Mouse (Mus musculus): ENCODE data around the gene Trpv5. TPM values are rescaled to one million over a fixed set of nuclear protein-coding genes. Genes with fewer than 3 reads are reported as not detected.

Trpv5 gene
- not detected in 4 replicates for total RNA-seq (2023; ENCODE audit: inconsistent age)

DNA sequence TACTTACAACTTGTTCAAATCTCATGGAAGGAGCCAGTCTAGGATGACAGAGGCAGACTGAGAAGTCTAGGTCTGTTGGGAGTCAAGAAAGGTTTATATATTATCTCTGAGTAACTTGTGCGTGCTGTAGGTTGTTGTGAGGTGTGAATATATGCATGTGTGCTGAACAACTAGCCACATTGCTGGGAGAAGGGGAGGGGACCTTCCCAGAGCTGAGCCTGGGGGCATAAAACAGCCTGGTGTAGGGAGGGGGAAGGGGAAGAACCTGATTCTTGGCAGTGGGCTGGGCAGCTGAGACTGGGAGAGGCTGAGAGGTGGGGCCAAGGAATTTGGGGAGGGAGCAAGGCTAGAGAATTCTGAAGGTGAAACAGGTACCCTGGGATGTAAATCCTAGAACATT, at the start of gene Trpv5:
Trpv5 (minus strand) TSS at position 101 of the 400 bp plus-strand sequence.

DNA sequence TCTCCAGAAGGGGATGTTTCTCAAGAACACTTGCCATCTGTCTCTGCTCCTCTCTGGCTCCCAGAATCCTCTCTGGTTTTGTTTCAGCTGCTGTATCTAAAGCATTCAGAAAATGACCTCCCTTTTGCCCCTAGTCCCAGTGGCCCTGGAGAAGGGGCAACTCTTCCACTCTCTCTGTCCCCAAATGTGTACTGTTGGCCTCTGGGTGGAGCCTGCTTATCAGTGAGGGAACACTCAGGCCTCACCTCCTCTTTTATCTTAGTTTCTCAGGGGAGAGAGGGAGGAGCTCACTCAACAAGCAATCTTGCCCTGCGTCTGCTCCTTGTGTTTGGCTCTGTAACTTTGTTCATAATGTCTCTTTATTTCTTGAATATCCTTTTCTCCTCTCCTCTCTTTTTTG, 23.6 kb upstream of the Trpv5 start, which contains the start of gene Kel:
Kel (minus strand) TSS at position 217 of the 400 bp plus-strand sequence.

DNA sequence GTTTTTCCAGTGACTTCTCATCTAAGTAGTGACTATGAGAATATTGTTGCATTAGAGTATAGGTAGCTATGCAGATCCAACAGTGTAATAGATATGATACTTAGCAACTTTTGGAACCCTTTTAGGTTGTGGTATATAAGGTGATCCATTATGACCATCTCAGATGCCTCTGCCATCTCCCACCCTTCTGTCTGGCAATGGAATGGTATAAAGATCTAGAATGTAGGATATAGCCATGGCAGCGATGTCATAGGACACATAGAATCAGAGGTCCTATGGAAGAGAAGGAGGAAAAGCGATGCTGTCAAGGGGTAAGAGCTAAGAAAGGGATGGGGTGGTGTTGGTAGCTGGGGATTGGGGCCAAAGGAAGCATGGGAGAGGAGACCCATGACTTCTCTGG, 3.6 kb upstream of the Trpv5 start, which contains the start of gene Llcfc1:
Llcfc1 (plus strand) TSS at position 301 of the 400 bp plus-strand sequence.

DNA sequence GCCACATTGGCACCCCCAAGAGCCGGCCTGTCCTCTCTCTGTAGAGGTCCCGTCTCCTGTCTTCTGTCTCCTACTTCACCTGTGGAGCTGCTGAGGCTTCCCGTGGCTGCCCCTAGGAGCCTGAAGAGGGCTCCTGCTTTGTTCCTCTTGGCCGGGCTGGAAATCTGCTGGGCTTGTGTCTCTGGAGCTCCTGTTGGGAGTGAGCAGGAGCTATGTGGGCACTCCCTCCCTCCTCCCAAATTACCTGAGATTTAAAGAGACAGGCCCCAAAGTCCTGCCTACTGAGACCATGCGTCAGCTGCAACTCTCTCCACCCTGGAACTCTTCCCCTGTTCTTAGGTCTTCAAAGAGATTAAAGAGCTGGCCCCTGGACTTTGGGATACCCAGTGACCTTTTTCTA, 44.4 kb downstream of the Trpv5 start, which contains the start of gene Trpv6:
Trpv6 (minus strand) TSS at position 228 of the 400 bp plus-strand sequence.

DNA sequence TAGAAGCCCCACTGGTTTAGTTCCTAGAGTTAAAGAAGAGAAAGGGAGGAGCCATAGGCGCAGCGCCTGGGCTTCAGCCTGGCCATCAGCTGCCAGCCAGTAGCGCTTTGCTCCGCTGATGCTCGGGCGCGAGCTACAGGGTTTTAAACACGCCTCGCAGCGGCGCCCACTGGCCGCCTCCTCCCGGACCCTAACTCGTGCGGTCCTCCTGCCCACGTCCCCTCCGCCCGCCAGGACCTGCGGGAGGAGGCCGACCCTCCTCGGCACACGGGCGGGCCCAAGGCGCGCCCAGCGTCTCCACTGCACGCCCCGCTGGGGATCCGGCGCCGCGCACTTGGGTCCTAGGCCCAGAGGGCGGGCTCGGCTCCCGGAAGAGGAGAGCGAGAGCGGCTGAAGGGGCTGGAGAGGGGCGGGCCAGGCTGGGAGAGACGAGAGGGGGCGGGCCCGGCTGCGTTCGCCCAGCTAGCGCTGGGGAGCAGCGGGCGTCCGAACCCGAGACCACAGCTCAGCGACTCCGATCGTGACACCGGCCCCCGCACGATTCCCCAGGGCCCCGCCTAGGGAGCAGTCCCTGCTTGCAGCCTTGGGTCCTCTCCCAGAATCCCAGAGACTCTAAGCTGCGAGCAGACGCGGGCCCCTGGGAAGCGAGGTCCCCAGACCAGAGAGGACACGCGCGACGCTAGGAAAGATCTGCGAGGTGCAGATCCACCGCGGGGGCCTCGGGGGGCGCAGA, 75.3 kb downstream of the Trpv5 start, which contains the start of gene Ephb6:
Ephb6 (plus strand) TSS at position 422 of the 733 bp plus-strand sequence.

Other genes with a start within 250 kb of the Trpv5 start
- gene Gm10334, start 234.6 kb downstream of the Trpv5 start, total RNA-seq (2023; ENCODE audit: inconsistent age): not detected in 4 replicates
- not detected in 4 replicates for gene Prss1, start 221.8 kb downstream of the Trpv5 start, total RNA-seq (2023; ENCODE audit: inconsistent age)
- gene Prss2, start 159.0 kb downstream of the Trpv5 start, total RNA-seq (2023; ENCODE audit: inconsistent age): 0.87 to 2.5 TPM in 2 of 4 replicates, not detected in the others
- 0.57 to 1.2 TPM (median 0.78 TPM) in 4 replicates for gene Ephb6, start 75.3 kb downstream of the Trpv5 start, total RNA-seq (2023; ENCODE audit: inconsistent age)
- gene Trpv6, start 44.4 kb downstream of the Trpv5 start, total RNA-seq (2023; ENCODE audit: inconsistent age): not detected in 4 replicates
- gene Llcfc1, start 3.7 kb upstream of the Trpv5 start, total RNA-seq (2023; ENCODE audit: inconsistent age): not detected in 4 replicates
- gene Kel, start 23.6 kb upstream of the Trpv5 start, total RNA-seq (2023; ENCODE audit: inconsistent age): 1.1 TPM in 1 of 4 replicates, not detected in the others
- not detected in 4 replicates for gene Olfr459, start 94.4 kb upstream of the Trpv5 start, total RNA-seq (2023; ENCODE audit: inconsistent age)
- not detected in 4 replicates for gene Pip, start 166.8 kb upstream of the Trpv5 start, total RNA-seq (2023; ENCODE audit: inconsistent age)
- gene Sval2, start 172.2 kb upstream of the Trpv5 start, total RNA-seq (2023; ENCODE audit: inconsistent age): not detected in 4 replicates